Mouse (Mus musculus) heart, adult 11 months (tissue): ENCODE measurements around the gene Tlk1.

Source experiments
- DNase-seq: peaks from one replicate; pipeline ENCODE4 v3.0.0; 2022

The Tlk1 gene

GRCm38 (mm10) chr2:70784447-70784846 lies 41.1 kb downstream of the Tlk1 start:
- no peak for DNase-seq

- no peak for DNase-seq
Measured at GRCm38 (mm10) chr2:70783504-70783903, 42.0 kb downstream of the Tlk1 start.

- DNase-seq: no peak
Measured at GRCm38 (mm10) chr2:70779634-70780033, 45.9 kb downstream of the Tlk1 start.

GRCm38 (mm10) chr2:70776744-70777143 lies 48.8 kb downstream of the Tlk1 start:
- DNase-seq: no peak

GRCm38 (mm10) chr2:70764734-70765133 lies 60.8 kb downstream of the Tlk1 start:
- DNase-seq: no peak

GRCm38 (mm10) chr2:70762741-70763140 lies 62.8 kb downstream of the Tlk1 start:
- no peak for DNase-seq

GRCm38 (mm10) chr2:70752149-70752548 lies 73.4 kb downstream of the Tlk1 start:
- DNase-seq: no peak

- DNase-seq: no peak
Measured at GRCm38 (mm10) chr2:70751655-70752054, 73.9 kb downstream of the Tlk1 start.

GRCm38 (mm10) chr2:70742588-70742987 lies 82.9 kb downstream of the Tlk1 start:
- DNase-seq: no peak

GRCm38 (mm10) chr2:70741901-70742300 lies 83.6 kb downstream of the Tlk1 start:
- DNase-seq: no peak

GRCm38 (mm10) chr2:70736008-70736407 lies 89.5 kb downstream of the Tlk1 start:
- no peak for DNase-seq

GRCm38 (mm10) chr2:70735534-70735933 lies 90.0 kb downstream of the Tlk1 start:
- no peak for DNase-seq

GRCm38 (mm10) chr2:70727089-70727488 lies 98.4 kb downstream of the Tlk1 start:
- DNase-seq: no peak

- DNase-seq: no peak
Measured at GRCm38 (mm10) chr2:70723610-70724243, 101.8 kb downstream of the Tlk1 start.

GRCm38 (mm10) chr2:70710878-70711277 lies 114.7 kb downstream of the Tlk1 start:
- peak; percentile 60 for DNase-seq

- peak; percentile 85 for DNase-seq
Measured at GRCm38 (mm10) chr2:70710236-70710635, 115.3 kb downstream of the Tlk1 start.

GRCm38 (mm10) chr2:70708986-70709730 lies 116.4 kb downstream of the Tlk1 start:
- peak; percentile 80 for DNase-seq

- DNase-seq: peak; percentile 71
Measured at GRCm38 (mm10) chr2:70702403-70702802, 123.1 kb downstream of the Tlk1 start.

- DNase-seq: no peak
Measured at GRCm38 (mm10) chr2:70701571-70701970, 124.0 kb downstream of the Tlk1 start.

- peak; percentile 66 for DNase-seq
Measured at GRCm38 (mm10) chr2:70700851-70701250, 124.7 kb downstream of the Tlk1 start.

- DNase-seq: no peak
Measured at GRCm38 (mm10) chr2:70695712-70696111, 129.8 kb downstream of the Tlk1 start.

GRCm38 (mm10) chr2:70690195-70690594 lies 135.3 kb downstream of the Tlk1 start:
- peak; percentile 88 for DNase-seq

GRCm38 (mm10) chr2:70688454-70689078 lies 137.0 kb downstream of the Tlk1 start:
- no peak for DNase-seq

GRCm38 (mm10) chr2:70682324-70682723 lies 143.2 kb downstream of the Tlk1 start:
- no peak for DNase-seq
